Mouse (Mus musculus) brain, embryonic 14.5 days (tissue): ENCODE results near the gene Rab3il1.

ENCODE experiments used
- CTCF ChIP-seq: fragments of 200-500 bp; IDR thresholded peaks from 2 replicates; pipeline ENCODE4 v1.5.1; 2012; ENCODE audit warnings: inconsistent platforms, mild to moderate bottlenecking, moderate library complexity, borderline replicate concordance; ENCODE audit not compliant: insufficient read depth, insufficient read length; ENCODE audit errors: extremely low read depth
- POLR2A ChIP-seq: fragments of 200-500 bp; IDR thresholded peaks from 2 replicates; pipeline ENCODE4 v1.6.1; 2012; ENCODE audit warnings: mild to moderate bottlenecking, inconsistent platforms, borderline replicate concordance; ENCODE audit not compliant: poor library complexity, insufficient read depth, insufficient read length, severe bottlenecking; ENCODE audit errors: extremely low read depth

DNA sequence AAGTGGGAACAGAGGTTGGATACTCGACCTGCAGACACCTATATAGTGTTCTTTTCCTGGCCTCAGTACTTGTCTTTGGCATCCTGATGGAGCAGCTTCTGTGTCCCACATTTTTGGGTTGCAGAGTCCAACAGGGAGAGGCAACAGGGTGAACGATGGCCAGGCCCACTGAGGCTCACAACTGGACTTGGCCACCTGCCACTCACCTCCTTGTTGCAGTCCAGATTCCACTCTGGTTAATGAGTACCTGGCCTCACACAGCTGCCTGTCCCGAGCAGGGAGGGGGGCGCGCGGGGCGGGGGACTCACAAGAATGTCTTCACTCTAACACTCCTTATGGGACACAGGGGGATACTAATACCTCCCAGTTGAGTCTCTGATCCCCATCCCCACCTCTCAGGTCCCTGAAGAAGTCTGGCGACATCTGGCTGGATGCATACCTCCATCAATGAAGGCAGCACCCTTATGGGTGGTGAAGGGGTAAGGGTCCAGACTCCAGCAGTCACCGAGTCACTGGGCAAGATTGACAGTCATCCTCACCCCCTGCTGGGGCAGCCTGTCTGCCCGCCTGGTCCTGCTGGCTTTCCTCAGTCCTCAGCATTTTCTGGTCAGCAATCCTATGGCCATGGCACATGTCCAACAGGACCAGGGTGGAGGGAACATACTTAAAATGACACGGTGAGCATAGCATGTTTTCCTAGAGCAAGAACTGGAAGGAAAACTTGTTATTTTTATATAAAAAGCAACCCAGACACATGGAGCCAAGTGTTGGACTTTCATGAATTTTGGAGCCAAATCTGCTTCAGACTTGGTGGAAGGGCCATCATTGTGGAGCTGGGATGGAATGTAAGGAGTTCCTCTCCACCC is 56.2 kb downstream of the Rab3il1 start:
- TF ChIP-seq POLR2A, result no peak
- no peak for TF ChIP-seq CTCF
